Mouse (Mus musculus): ENCODE measurements at regions not wholly inside any gene's neighbourhood (a gene's known extent, or its start where the extent isn't known, plus 50 kb on each side); places are given as distances from the start of the nearest gene placed in this dataset.

DNA sequence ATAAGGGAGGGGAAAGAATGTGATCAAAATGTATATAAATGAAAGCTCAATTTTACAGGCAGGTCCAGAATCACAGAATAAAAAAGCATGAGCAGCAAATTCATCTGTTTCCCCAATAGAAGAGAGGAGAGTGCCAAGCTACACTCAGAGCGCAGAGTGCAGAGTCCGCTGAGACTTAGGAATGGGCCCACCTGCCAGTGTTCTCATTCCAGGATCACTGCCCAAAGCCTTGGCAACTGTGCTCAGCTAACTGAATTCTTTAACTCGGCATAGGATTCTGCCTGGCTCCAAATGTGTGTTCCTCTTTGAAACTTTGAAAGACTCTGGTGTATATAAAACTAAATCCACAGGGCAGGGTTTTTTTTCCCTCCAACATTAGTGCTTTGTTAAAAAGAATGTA is 84.4 kb upstream of the Akirin2 start:
- Histone ChIP-seq H3K36me3 (ENCODE audit: control insufficient read depth, insufficient read depth, low read length) (no peaks in the 10 kb centered on the region), H3K4me3 (ENCODE audit: control insufficient read depth, low read depth, low read length) (no peak overlapping the region), H3K27ac (ENCODE audit: control insufficient read depth, insufficient read depth, low read depth, low read length) (no peak overlapping the region), H3K4me1 (ENCODE audit: control insufficient read depth, insufficient read depth, low read length) (no peaks in the 10 kb centered on the region), H3K27me3 (ENCODE audit: control insufficient read depth, insufficient read depth, low read length) (no peaks in the 10 kb centered on the region)
- TF ChIP-seq POLR2A (IDR thresholded peaks at IDR 0.05; ENCODE audit: control insufficient read depth, low read depth, low read length): no peak
- no peak for TF ChIP-seq CTCF (IDR thresholded peaks at IDR 0.05; ENCODE audit: control insufficient read depth, insufficient read depth, insufficient replicate concordance, low read depth, low read length)

DNA sequence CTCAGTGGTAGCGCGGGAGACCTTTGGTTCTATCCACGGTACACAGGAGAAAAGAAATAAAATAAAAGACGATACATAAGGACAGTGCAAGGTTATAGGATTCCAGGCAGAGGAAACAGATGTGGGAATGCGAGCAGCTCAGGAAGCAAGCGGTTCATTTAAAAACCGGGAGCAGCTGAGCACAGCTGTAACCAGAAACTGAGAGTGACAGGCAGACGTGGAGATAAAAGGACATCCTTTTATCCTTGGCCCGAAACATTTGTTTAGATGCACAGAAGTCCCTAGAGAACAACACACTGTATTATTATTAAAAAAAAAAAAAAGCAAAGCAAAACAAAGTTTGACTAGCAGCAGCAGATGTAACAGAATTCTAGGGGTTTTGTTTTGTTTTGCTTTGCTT is 82.6 kb upstream of the Akirin2 start:
- Histone ChIP-seq H3K36me3 (ENCODE audit: control insufficient read depth, insufficient read depth, low read length) (no peaks in the 10 kb centered on the region), H3K4me3 (ENCODE audit: control insufficient read depth, low read depth, low read length) (no peak overlapping the region), H3K27ac (ENCODE audit: control insufficient read depth, insufficient read depth, low read depth, low read length) (no peak overlapping the region), H3K4me1 (ENCODE audit: control insufficient read depth, insufficient read depth, low read length) (no peaks in the 10 kb centered on the region), H3K27me3 (ENCODE audit: control insufficient read depth, insufficient read depth, low read length) (no peaks in the 10 kb centered on the region)
- TF ChIP-seq CTCF (IDR thresholded peaks at IDR 0.05; ENCODE audit: control insufficient read depth, insufficient read depth, insufficient replicate concordance, low read depth, low read length): no peak
- no peak for TF ChIP-seq POLR2A (IDR thresholded peaks at IDR 0.05; ENCODE audit: control insufficient read depth, low read depth, low read length)

DNA sequence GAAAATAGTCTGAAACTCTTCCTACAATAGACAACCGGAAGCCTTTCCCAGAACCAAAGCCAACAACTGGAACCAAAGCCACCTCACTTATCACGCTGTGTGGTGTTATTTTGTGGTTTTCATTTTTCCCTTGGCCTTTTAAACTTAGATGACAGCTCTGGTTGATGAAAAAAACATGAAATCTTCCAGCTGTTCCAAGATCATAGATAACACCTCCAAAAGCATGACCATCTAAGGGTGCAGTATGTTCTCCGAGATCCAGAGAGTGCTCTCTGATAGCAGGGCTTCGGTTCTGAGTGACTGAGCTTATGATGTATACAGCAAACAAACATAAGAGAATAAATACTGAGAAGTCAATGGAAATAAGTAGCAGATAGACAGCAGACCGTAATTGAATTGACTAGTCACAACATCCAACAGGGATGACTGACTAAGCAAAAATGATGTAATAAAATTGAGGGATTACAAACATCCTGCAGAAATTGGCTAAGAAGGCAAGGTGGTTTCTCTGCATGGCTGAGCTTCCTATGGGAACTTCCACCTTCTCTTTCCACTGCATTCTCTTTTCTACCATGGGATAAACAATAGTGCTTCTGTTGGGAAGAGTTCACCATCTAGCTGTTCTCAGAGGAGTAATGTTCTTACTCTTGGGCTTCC is 74.8 kb upstream of the Akirin2 start:
- TF ChIP-seq POLR2A (IDR thresholded peaks at IDR 0.05; ENCODE audit: control insufficient read depth, low read depth, low read length): no peak
- no peak for TF ChIP-seq CTCF (IDR thresholded peaks at IDR 0.05; ENCODE audit: control insufficient read depth, insufficient read depth, insufficient replicate concordance, low read depth, low read length)

DNA sequence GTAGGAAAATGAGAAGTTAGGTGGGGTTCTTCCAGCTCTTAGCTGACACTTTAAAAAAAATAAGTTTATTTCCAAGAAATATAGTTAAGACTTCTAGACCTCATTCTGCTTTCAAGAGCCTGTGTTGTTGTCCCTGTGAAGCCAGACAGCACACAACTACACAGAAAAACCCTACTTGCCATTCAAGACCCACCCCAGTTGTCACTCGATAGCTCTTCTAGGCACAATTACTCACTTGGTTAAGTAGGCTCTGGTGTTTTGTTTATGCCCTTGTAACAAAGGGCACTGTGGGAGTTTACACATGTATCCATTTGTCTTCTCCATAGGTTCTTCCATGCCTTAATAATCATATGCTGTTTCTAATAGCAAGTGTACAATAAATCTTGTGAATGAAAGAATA is 66.5 kb upstream of the Akirin2 start:
- Histone ChIP-seq H3K4me3 (ENCODE audit: control insufficient read depth, low read depth, low read length) (no peak overlapping the region), H3K27me3 (ENCODE audit: control insufficient read depth, insufficient read depth, low read length) (no peaks in the 10 kb centered on the region), H3K4me1 (ENCODE audit: control insufficient read depth, insufficient read depth, low read length) (no peaks in the 10 kb centered on the region; the same call in 1 of the 2 replicates), H3K36me3 (ENCODE audit: control insufficient read depth, insufficient read depth, low read length) (no peaks in the 10 kb centered on the region; the same call in 1 of the 2 replicates), H3K27ac (ENCODE audit: control insufficient read depth, insufficient read depth, low read depth, low read length) (no peak overlapping the region)
- TF ChIP-seq POLR2A (IDR thresholded peaks at IDR 0.05; ENCODE audit: control insufficient read depth, low read depth, low read length): no peak

More for the DNA sequence above, 74.8 kb upstream of the Akirin2 start:
- Histone ChIP-seq H3K27me3 (ENCODE audit: control insufficient read depth, insufficient read depth, low read length) (no peaks in the 10 kb centered on the region), H3K27ac (ENCODE audit: control insufficient read depth, insufficient read depth, low read depth, low read length) (no peak overlapping the region), H3K4me3 (ENCODE audit: control insufficient read depth, low read depth, low read length) (no peak overlapping the region), H3K36me3 (ENCODE audit: control insufficient read depth, insufficient read depth, low read length) (no peaks in the 10 kb centered on the region), H3K4me1 (ENCODE audit: control insufficient read depth, insufficient read depth, low read length) (no peaks in the 10 kb centered on the region)

- Histone ChIP-seq H3K4me3 (ENCODE audit: control insufficient read depth, low read depth, low read length) (peak overlapping the region; percentile 78), H3K36me3 (ENCODE audit: control insufficient read depth, insufficient read depth, low read length) (no peaks in the 10 kb centered on the region; the same call in 1 of the 2 replicates), H3K27me3 (ENCODE audit: control insufficient read depth, insufficient read depth, low read length) (no peaks in the 10 kb centered on the region), H3K4me1 (ENCODE audit: control insufficient read depth, insufficient read depth, low read length) (no peaks in the 10 kb centered on the region; the same call in 1 of the 2 replicates), H3K27ac (ENCODE audit: control insufficient read depth, insufficient read depth, low read depth, low read length) (no peak overlapping the region)
- no peak for TF ChIP-seq CTCF (IDR thresholded peaks at IDR 0.05; ENCODE audit: control insufficient read depth, insufficient read depth, insufficient replicate concordance, low read depth, low read length)
- no peak for TF ChIP-seq POLR2A (IDR thresholded peaks at IDR 0.05; ENCODE audit: control insufficient read depth, low read depth, low read length)
Measured at GRCm38 (mm10) chr4:34485574-34485973, 65.2 kb upstream of the Akirin2 start.

DNA sequence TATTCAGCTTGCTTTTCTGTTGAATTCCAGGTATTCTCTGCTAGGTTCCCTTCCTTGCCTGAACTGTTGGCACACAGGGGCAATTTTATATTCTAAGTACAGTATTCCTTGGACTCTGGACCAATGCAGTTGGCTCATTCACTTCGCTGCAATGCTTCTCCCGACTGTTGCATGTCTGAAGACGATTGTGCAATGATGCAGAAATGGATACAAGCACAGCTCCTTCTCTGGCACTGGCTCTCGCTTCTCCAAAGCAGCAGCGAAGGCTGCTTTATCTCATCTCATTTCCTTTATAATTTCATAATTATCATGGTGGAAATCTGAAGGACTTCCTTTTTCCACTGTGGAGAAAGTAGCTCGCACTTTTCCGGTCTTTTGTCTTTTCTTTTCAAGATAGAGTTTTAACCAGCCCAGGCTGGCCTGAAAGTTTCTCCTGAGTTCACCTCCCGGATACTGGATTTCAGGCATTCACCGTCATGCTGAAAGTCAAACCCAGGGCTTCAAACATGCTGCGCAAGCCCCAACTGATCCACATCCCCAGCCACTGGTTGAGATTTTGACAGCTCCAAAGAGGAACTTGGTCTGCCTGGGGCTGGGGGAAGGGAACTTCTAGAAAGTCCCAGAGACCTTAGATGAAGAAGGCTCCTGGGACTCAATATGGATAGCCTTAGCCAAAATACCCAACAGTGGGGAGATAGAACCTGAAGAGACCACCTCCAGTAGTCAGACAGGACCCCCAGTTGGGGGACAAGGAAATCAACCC is 55.6 kb upstream of the Akirin2 start:
- H3K27ac ChIP-seq (ENCODE audit: control insufficient read depth, insufficient read depth, low read depth, low read length): no peak overlapping the region
- H3K4me1 ChIP-seq (ENCODE audit: control insufficient read depth, insufficient read depth, low read length): no peaks in the 10 kb centered on the region
- H3K36me3 ChIP-seq (ENCODE audit: control insufficient read depth, insufficient read depth, low read length): no peaks in the 10 kb centered on the region
- no peaks in the 10 kb centered on the region for H3K27me3 ChIP-seq (ENCODE audit: control insufficient read depth, insufficient read depth, low read length)
- no peak overlapping the region for H3K4me3 ChIP-seq (ENCODE audit: control insufficient read depth, low read depth, low read length)
- TF ChIP-seq POLR2A (IDR thresholded peaks at IDR 0.05; ENCODE audit: control insufficient read depth, low read depth, low read length): no peak
- no peak for TF ChIP-seq CTCF (IDR thresholded peaks at IDR 0.05; ENCODE audit: control insufficient read depth, insufficient read depth, insufficient replicate concordance, low read depth, low read length)

DNA sequence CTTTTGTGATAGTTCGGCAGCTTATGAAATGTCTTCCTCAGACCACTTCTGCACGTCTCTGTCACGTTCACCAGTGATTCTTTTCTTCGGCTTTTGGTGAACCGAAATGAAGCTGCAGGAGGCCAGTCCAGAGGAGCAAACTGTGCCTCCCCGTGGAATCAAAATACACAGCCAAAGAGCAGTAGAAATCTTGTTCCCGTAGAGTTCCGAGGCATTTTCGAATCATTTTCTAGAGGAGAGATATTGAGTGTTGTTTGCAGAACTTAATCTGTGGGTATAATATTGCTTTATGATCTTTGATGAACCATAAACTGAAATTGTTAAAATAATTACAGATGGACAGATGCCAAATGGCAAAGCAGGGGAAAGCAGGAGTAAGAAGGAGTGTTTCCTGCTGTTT is 52.4 kb upstream of the Akirin2 start:
- no peak overlapping the region for H3K4me3 ChIP-seq (ENCODE audit: control insufficient read depth, low read depth, low read length)
- H3K27ac ChIP-seq (ENCODE audit: control insufficient read depth, insufficient read depth, low read depth, low read length): no peak overlapping the region
- no peaks in the 10 kb centered on the region for H3K4me1 ChIP-seq (ENCODE audit: control insufficient read depth, insufficient read depth, low read length)
- TF ChIP-seq CTCF (IDR thresholded peaks at IDR 0.05; ENCODE audit: control insufficient read depth, insufficient read depth, insufficient replicate concordance, low read depth, low read length): no peak
- no peak for TF ChIP-seq POLR2A (IDR thresholded peaks at IDR 0.05; ENCODE audit: control insufficient read depth, low read depth, low read length)
- no peaks in the 10 kb centered on the region for H3K36me3 ChIP-seq (ENCODE audit: control insufficient read depth, insufficient read depth, low read length)
- no peaks in the 10 kb centered on the region for H3K27me3 ChIP-seq (ENCODE audit: control insufficient read depth, insufficient read depth, low read length)

Measured in testis, adult 2 months (tissue).